Mouse (Mus musculus): Measurements from ENCODE around the gene Irf9. TPM values are rescaled to one million over a fixed set of nuclear protein-coding genes. Genes with fewer than 3 reads are reported as not detected.

Irf9 gene
- total RNA-seq, 2 experiments from 2014 or later = 11.5 to 15.7 TPM

- intact Hi-C loops (cut with DNase I) = no loop called here
These were observed 48.2 kb downstream of the Irf9 start for GRCm38 (mm10) chr14:55651528-55651927.

DNA sequence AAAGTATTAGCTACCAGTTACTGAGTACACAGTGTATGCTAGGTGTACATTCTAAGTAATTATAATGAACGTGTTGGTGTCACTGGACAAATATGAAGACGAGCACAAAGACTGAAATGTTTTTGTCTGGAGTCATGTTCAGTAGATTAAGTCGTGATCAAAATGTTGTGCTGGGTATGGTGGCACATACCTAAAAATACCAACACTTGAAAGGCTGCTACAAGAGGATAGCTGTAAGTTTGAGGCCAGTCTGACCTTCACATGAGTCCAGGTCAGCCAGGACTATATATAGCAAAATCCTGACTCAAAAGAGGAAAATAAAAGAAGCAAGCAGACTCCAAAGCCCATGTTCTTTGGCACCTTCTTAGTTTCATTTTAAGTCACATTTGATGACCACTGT lies 53.6 kb downstream of the Irf9 start:
- no peak for DNase-seq
- intact Hi-C loops (cut with DNase I) = no loop called here

More at GRCm38 (mm10) chr14:55651528-55651927, 48.2 kb downstream of the Irf9 start:
- DNase-seq = no peak

- no peak for DNase-seq
- intact Hi-C loops (cut with DNase I) = no loop called here
These were observed 54.6 kb downstream of the Irf9 start for GRCm38 (mm10) chr14:55658011-55658410.

Other genes with a start within 250 kb of the Irf9 start
- gene Dhrs4, start 124.8 kb upstream of the Irf9 start, total RNA-seq (2021) = 10 to 100 TPM; 13.6 to 14.9 TPM
- gene Carmil3, start 112.9 kb upstream of the Irf9 start, total RNA-seq (2021) = 100 to 1,000 TPM; 151 to 183 TPM
- gene Cpne6, start 93.1 kb upstream of the Irf9 start, total RNA-seq (2021) = 10 to 100 TPM; 53.1 to 61.7 TPM
- gene Nrl, start 78.6 kb upstream of the Irf9 start, total RNA-seq (2021) = under 1 TPM; 0.20 to 0.42 TPM
- 10 to 100 TPM; 13.6 to 14.3 TPM for gene Pck2, start 63.3 kb upstream of the Irf9 start, total RNA-seq (2021)
- 10 to 100 TPM; 61.2 to 66.4 TPM for gene Dcaf11, start 43.6 kb upstream of the Irf9 start, total RNA-seq (2021)
- gene A730061H03Rik, start 43.2 kb upstream of the Irf9 start, total RNA-seq (2021) = not detected
- not detected for gene Fitm1, start 28.0 kb upstream of the Irf9 start, total RNA-seq (2021)
- 100 to 1,000 TPM; 111 to 112 TPM for gene Psme1, start 25.4 kb upstream of the Irf9 start, total RNA-seq (2021)
- gene Emc9, start 18.3 kb upstream of the Irf9 start, total RNA-seq (2021) = 10 to 100 TPM; 27.8 to 36.4 TPM
- gene Psme2, start 12.5 kb upstream of the Irf9 start, total RNA-seq (2021) = 100 to 1,000 TPM in 1 of 2 experiments, 10 to 100 TPM in 1; 98.8 to 106 TPM
- 10 to 100 TPM; 33.3 to 47.7 TPM for gene Rnf31, start 11.9 kb upstream of the Irf9 start, total RNA-seq (2021)
- 1 to 10 TPM; 2.6 to 3.8 TPM for gene Rec8, start 14.5 kb downstream of the Irf9 start, total RNA-seq (2021)
- gene Ipo4, start 32.4 kb downstream of the Irf9 start, total RNA-seq (2021) = 100 to 1,000 TPM; 161 to 176 TPM
- gene Gm49378, start 34.3 kb downstream of the Irf9 start, total RNA-seq (2021) = 1 to 10 TPM; 4.0 to 4.1 TPM
- 10 to 100 TPM; 35.3 to 41.1 TPM for gene Tm9sf1, start 40.2 kb downstream of the Irf9 start, total RNA-seq (2021)
- gene Tssk4, start 46.6 kb downstream of the Irf9 start, total RNA-seq (2021) = 1 to 10 TPM; 1.2 to 2.4 TPM
- gene Mdp1, start 56.9 kb downstream of the Irf9 start, total RNA-seq (2021) = 10 to 100 TPM; 44.6 to 44.7 TPM
- gene Gmpr2, start 68.4 kb downstream of the Irf9 start, total RNA-seq (2021) = 10 to 100 TPM; 33.8 to 35.4 TPM
- gene Nedd8, start 68.6 kb downstream of the Irf9 start, total RNA-seq (2021) = 100 to 1,000 TPM; 347 to 384 TPM
- 10 to 100 TPM; 11.8 to 15.6 TPM for gene Tinf2, start 78.2 kb downstream of the Irf9 start, total RNA-seq (2021)
- under 1 TPM in 1 of 2 experiments, not detected in 1; 0.32 TPM for gene Tgm1, start 110.4 kb downstream of the Irf9 start, total RNA-seq (2021)
- gene Rabggta, start 118.7 kb downstream of the Irf9 start, total RNA-seq (2021) = 10 to 100 TPM; 55.2 to 55.8 TPM
- gene Dhrs1, start 142.1 kb downstream of the Irf9 start, total RNA-seq (2021) = 10 to 100 TPM; 63.2 to 75.1 TPM
- gene Nop9, start 142.1 kb downstream of the Irf9 start, total RNA-seq (2021) = 10 to 100 TPM; 19.5 to 20.1 TPM
- gene Cideb, start 154.9 kb downstream of the Irf9 start, total RNA-seq (2021) = under 1 TPM in 1 of 2 experiments, not detected in 1; 0.90 TPM
- gene Ltb4r2, start 157.9 kb downstream of the Irf9 start, total RNA-seq (2021) = 1 to 10 TPM in 1 of 2 experiments, under 1 TPM in 1; 0.79 to 1.0 TPM
- 1 to 10 TPM; 1.0 to 1.4 TPM for gene Ltb4r1, start 162.4 kb downstream of the Irf9 start, total RNA-seq (2021)
- gene Adcy4, start 180.5 kb downstream of the Irf9 start, total RNA-seq (2021) = 1 to 10 TPM; 4.6 to 5.2 TPM
- gene Ripk3, start 185.3 kb downstream of the Irf9 start, total RNA-seq (2021) = 1 to 10 TPM; 1.4 to 1.8 TPM
- gene Nfatc4, start 219.6 kb downstream of the Irf9 start, total RNA-seq (2021) = 1 to 10 TPM; 8.2 TPM